Mouse (Mus musculus) ES-CJ7 (cell line): Measurements from ENCODE around the gene Vps13d.
"Not testable (repeated sequence)": the region's sequence is repeated elsewhere in the genome, so short reads cannot be mapped to it uniquely, and the experiment has no call there.

Experiments
- DNase-seq: peaks from one replicate; pipeline ENCODE4 v3.0.0; 2011; ENCODE audit warnings: low read depth, low spot score

The Vps13d gene

DNA sequence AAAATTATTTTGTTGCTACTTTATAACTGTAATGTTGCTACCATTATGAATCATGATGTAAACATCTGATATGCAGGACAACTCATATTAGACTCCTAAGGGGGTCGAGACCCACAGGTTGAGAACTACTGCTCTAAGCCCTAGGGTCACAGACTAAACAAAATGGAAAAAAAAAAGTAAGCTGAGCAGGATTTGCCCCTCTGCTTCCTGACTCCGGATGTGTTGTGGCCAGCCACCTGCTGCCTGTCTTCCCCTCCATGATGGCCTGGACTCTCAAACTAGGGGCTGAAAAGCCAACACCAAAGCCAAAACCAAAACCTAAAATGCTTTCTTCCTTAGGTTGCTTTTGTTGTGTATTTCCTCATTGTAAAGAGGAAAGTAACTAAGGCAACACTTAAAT lies 16.3 kb upstream of the Vps13d start:
- DNase-seq = no peak

DNA sequence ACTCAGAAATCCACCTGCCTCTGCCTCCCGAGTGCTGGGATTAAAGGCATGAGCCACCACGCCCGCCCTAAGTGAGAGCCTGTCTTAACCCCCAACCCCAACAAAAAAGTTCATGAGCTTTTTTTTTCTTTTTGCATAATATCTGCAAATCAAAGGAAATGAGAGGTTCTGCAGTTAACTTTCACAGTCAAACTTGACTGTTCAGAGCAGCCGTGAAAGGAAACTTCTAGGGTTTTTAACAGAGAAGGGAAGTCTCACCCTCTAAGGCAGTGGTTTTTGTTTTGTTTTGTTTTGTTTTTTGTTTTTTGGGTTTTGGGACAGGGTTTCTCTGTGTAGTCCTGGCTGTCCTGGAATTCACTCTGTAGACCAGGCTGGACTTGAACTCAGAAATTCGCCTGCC lies 15.8 kb upstream of the Vps13d start:
- no peak for DNase-seq

DNA sequence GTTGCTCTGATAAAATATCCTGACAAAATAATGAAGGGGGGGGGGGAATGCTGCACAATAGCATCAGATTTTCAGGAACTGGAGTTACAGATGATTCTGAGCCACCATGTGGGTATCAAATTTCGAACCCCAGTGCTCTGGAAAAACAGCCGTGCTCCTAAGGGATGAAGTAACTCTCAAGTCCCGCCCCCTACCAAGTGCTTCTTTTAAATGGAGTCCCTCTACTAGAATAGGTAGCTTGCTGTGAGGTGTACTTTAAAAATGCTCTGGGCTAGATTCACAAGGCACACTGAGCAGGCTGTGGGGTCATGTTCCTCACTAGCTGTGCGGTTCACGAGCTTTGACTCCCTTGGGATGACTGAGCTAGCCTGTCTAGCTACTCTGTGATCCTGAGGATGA lies 14.9 kb upstream of the Vps13d start:
- DNase-seq = peak; percentile 85

DNA sequence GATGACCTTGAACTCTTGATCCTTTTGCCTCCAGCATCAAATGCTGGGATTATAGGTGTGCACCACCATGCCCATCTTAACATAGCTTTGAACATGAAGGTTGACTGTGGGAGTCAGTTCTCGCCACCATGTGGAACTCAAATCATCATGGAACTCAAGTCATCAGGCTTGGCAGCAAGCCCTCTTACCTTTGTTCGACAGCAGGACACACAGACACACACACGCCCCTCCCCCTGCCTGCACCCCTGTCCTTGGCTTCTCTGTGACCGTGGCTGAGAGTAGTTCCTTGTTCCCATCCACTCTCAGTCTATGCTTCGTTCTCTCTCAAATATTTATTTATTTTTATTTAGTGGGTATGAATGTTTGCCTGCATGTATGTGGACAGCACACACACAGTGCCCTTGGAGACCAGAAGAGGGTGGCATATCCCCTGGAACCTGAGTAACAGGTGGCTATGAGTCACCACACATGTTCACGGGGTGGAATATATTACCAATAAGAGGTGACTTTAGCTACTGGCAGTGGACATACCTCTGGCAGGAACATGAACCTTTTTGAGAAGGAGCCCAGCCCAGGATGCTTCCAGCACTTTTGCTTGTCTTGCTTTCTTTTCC lies 14.4 kb upstream of the Vps13d start:
- DNase-seq = peak; percentile 53

DNA sequence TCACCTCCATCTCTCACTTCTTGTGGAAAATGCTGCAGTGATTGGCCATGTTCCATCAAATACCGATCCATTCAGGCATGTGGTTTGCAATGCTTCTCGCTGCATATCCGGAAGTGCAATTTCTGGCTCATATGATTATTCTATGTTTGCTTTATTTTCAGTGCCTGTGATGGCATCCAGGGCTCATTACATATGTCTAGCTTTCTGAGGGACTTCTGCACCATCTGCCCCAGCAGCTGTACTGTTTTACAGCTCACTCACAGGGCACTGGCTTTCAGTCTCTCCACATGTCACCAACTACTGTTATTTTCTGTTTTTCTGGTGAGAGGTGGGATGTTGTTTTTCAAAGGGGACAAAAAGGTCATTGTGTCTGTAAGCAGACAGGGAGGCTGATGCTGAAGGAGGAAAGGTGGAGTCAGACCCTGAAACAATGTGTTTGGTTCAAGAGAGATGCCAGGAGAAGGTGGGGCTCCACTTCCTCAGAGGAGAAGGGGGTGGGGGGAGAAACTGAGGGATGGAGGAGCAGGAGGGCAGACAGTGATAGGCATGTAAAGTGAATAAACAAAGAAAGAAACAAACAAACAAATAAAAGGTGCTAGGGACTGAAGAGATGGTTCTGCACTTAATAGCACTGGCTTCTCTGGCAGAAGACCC lies 13.0 kb upstream of the Vps13d start:
- DNase-seq = peak; percentile 87

DNA sequence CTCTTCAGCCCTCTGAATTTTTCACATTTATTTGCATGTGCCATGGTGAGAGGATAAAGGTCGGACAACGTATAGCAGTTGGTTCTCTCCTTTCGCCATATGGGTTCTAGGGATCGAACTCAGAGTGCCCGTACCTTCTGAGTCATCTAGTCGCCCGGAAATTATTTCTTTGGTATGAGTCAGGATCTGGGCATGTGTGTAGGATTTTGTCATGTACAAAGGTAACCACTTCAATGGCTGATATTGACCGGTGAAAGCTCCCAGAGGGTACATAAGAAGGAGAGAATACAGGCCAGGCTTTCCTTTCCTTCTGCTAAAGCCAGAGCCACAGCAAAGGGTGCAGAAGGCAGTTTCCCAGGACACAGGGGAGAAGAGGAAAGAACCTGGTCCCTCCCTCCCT lies 10.0 kb upstream of the Vps13d start:
- no peak for DNase-seq

DNA sequence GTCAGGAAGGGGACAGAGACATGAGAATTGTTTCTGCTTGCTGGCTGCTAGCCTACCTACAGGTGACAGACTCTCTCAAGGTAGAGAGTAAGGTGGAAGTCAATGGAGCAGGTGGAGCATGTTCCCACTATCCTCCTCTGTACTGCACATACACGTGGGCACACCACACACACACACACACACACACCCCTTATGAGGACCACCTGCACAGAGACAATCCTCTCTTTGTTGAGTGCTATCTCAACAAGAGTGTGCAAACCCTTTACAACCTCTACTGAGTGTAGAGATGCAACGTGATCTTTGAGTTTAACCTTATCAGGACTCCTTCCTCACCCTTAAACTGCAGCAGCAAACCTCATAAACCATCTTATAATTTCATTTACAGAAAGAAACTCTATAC lies 8.5 kb upstream of the Vps13d start:
- DNase-seq = no peak

DNA sequence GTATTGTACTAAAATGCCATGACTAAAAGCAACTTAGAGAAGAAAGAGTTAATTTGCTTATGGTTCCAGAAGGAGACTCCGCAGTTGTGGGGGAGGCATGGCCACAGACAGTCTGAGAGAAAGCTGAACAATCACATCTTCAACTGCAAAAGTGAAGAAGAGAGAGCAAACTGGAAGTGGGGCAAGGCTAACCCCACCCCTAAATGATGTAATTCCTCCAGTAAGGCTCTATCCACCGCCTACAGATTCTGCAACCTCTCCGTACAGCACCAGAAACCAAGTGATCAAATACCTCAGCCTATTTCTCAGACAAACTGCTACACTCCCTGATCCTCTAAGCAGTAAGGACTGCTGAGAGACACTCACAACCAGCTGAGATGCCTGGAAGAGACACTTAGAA lies 6.6 kb upstream of the Vps13d start:
- no peak for DNase-seq

DNA sequence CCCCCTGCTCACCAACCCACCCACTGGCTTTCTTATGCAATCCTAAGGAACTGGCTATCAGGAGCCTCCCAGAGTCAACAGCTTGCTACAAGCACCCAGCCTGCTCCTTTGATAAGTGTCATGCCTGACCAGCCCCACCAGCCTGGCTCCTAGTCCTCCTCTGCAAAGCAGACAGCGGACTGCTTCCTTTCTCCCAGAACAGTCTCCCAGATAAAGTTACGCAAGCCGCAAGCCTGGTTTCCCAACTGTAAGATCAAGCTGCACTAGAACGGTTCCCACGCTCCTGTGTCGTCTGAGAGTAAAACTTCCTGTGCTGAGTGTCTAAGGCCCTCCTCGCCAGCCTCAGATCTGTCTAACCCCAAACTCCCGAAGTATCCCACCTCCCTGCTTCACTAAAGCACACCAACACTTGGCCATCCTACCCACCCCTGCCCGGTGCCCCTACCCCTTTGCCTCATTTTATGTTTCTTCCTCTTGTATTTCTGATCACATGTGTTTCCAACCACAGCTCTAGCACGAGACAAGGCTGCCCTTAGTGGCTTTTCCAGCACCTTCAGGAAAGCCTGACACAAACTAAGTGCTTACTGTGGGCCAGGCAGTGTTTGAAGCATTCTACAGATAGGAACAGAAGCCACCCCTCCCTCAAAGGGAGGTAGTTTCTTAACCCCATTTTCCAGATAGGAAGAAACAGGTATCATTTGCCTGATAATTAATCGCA lies 5.3 kb upstream of the Vps13d start:
- peak; percentile 44 for DNase-seq

DNA sequence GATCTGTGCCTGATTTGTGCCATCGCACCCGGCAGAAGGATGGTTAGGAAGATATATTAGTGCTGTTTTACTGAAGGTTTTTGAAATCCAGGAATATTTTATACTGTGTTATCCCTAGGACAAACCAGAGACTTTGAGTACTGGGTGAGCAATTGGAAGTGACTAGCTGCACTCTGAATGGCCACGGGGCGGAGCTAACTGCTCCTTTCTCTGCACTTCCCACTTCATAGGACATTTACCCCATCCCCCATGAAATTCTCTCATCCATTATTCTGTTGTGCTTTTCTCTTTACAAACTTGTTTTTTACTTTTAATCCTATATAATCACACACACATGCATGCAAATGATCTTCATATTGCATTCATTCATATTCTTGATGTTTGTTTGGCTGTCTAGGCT lies 1.8 kb upstream of the Vps13d start:
- peak; percentile 64 for DNase-seq

DNA sequence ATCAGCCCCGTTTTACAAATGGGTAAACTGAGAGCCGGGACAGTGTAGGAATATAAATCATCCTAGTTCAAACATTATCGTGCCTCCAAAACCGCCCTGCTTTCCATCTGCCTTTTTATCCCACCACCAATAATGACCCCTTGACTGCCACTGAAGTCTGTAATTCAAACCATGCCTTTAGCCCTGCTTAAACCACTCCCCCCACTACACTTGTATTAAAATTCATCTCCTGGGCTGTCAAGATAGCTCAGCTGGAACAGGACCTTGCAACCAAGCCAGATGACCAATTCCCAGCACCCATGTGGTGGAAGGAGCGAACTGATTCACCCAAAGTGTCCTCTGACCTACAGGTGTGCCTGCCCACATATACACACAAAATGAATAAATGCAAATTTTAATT lies 367 bp upstream of the Vps13d start:
- no peak for DNase-seq

DNA sequence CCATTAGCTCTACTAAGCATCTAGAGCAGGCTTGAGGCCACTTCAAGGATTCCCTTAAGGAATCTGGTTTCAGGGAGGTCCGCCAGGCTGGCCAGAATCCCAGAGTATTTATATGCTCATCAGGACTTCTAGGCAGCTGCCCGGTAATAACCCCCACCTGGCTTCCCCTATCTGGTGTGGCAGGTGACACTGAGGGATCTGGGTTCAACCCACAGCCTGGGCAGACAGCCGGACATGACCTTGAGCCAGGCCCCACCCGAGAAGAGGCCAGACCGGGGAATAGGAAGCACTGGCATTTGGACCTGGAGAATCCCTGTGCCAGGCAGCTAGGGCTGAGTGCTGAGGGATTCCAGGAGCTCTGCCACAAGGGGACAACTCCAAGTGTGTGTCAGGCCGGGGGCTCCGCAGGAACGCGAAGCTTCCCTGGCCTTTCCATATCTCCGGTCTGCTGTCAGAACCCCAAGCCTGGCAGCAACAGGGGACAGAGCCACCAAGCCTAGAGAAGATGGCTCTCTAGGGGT lies 754 bp downstream of the Vps13d start:
- DNase-seq = peak; percentile 25

DNA sequence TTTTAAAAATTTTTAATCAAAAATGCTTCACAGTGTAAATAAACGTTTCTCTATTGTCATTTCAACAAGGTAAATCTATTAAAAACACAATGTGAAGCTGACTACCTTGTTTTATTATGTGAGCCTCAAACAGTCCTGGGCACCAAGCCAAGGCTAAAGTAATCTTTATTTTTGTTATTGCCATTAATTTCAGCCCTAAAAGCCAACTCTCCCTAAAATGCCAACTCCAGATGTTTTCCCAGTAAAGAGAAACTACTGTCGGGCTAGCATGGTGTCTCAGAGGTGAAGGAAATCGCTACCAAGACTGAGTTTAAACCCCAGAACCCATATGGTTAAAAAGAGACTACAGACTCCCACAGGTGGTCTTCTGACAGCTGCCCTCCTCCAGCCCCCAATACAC lies 1.4 kb downstream of the Vps13d start:
- no peak for DNase-seq

DNA sequence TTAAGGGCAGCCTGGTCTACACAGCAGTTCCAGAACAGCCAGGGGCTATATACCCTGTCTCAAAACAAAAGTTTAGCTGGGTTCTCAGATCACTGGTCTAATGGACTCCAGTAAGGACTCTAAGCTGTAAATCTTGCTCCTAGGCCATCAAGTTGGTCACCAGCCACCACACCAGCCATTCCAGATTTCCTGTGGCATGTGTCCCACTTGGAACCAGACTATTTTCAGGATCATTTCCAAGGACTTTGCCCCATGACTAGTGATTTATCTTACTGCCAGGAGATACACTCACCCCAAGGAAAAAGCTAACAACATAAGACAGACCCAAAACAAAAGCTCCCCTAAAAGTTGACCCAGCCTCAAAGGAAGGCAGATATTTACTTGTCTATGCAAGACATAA lies 2.1 kb downstream of the Vps13d start:
- no peak for DNase-seq

DNA sequence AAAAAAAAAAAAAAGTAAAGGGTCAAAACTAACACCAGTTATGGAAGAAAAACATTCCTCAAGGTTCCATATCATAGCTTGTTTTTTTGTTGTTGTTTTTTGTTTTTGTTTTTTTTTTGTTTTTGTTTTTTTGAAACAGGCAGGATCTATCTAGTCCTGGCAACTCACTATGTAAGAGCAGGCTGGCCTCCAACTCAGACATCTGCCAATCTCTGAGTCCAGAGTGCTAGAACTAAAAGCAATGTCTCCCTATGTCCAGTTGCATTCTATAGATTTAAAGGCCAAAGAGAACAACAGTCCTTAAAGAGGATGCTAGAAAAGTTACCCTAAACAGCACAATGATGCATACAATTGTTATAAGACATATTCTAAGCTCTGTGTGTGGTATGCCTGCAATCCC lies 6.2 kb downstream of the Vps13d start:
- DNase-seq = no peak

DNA sequence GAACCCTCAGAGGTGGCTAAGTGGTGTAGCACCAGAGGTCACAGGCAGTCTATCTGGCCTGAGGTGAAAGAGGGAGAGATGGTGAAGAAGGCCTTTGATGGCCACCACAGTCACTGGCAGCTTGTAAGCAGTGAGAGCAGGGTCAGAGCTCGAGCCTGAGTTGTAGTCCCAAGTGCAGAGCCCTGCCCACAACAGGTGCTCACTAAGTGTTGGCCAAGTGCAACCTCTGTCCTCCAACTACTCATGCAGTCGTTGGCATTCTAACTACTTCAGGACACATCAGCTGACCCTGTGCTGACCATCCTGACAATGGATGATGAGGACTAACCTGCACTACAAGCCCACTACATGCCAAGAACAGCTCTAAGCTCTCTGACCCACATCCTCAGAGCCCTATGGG lies 7.2 kb downstream of the Vps13d start:
- DNase-seq = no peak

DNA sequence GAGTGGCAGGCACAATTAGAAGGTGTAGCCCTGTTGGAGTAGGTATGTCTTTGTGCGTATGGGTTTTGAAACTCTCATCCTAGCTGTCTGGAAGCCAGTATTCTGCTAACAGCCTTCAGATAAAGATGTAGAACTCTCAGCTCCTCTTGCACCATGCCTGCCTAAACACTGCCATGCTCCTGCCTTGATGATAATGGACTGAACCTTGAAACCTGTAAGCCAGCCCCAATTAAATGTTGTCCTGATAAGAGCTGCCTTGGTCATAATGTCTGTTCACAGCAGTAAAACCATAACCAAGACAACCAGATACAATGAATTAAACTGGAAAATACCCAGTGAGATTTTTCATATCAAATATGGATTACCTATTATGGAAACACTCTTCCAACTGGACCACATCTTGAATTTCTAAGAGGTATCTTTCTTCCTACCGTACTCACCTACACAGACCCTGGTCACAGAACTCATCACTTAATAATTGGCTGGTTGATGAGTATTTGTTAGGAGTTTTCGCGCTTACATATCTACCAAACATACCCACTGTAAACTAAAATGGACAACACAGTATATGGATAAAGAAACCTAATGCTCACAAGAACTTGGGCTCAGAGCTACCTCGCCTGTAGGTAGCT lies 15.8 kb downstream of the Vps13d start:
- no peak for DNase-seq

DNA sequence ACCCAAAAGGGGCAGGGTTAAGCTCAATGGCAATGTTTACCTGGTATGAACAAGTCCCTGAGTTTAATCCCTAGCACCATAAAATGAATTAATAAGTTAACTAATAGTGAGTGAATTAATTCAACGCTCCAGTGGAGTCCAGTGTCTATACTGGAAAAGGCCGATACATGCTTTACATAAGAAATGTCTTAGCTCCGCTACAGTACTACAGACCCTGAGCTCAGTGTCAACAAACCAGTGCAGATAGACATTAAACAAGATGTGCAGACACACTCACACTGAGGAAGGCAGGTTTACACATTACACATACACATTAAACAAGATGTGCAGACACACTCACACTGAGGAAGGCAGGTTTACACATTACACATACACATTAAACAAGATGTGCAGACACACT lies 29.3 kb downstream of the Vps13d start:
- not testable (repeated sequence) for DNase-seq

DNA sequence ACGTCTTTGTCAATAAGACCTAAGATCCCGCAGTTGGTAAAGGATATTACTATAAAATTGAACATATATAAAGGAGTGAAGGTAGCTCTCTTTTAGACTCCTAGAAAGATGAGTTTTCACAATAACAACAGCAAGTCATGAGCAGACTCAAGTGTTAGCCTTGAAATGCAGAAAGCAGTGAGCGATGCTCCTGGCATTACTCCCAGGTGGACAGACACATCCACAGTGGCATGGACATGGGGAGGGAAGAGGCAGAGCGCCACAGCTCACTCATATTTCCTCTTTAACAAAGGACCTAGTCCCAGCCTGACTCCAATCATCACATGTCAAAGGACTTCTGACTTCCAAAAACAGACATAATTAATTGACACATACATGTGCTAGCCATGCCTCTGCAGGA lies 30.7 kb downstream of the Vps13d start:
- no peak for DNase-seq

DNA sequence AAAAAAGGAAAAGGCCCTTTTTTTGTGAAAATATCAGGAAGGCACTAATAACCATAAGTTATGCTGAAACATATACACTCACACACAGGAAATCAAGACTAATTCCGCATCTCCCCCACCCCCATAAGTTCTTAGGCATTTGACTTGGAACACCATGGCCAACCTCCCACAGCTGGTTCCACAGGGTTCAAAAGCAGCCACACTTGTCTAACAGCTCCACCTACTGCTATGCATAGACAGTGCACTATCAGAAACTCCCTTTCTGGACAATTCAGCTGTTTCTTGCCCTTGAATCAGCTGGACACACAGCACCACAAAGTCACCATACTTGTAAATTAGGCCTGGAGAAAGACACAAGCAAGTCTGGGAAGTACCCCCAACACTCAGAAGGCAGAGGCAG lies 33.6 kb downstream of the Vps13d start:
- DNase-seq = peak; percentile 54

DNA sequence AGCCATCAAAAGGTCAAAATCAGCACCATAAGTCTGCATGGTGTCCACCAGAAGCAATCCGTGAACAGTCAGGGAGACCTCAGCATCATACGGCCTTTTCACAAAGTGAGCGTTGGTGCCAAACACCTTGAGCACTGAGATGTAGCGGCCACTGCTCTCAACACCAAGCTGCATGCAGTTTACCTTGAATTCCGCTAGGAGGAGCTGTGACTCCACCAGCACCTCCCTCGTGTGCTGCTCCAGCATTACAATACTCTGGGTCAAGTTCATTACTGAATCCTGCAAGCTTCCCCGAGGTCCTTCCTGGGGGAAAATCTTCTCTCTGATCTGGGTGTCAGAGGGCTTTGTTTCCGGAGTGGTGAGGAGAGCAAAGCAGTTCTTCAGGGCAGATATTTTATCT lies 38.8 kb downstream of the Vps13d start:
- peak; percentile 79 for DNase-seq

DNA sequence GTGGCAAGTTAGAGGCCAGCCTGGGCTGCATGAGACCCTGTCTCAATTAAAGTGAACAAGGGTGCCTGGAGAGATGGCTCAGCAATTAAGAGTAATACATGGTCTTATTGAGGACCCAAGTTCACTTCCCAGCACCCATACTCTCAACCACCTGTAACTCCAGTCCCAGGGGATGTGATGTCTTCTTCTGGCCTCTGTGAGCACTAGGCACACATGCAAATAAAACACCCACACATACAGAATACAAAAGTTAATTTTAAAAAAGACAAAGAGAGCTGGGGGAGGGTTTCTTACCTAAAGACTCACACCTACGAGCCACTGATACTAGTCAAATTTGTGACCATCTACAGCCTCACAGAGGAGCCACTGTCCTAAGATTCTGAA lies 43.7 kb downstream of the Vps13d start:
- no peak for DNase-seq
